Mouse (Mus musculus) midbrain, postnatal 0 days (tissue): Measurements from ENCODE around the gene Pigb. TPM values are rescaled to one million over a fixed set of nuclear protein-coding genes. Genes with fewer than 3 reads are reported as not detected.

Source experiments
- ATAC-seq: fragments of 200-750 bp; cut with Nextera tagmentation; 2 replicates; pipeline ENCODE4 v1.8.0; 2017; ENCODE audit warnings: moderate number of reproducible peaks, mild to moderate bottlenecking, moderate TSS enrichment, moderate library complexity; ENCODE audit not compliant: low FRiP score
- DNase-seq: peaks from one replicate; pipeline ENCODE4 v3.0.0-alpha.2; 2015; ENCODE audit warnings: low spot score
- H3K27ac ChIP-seq: fragments of 300-500 bp; sonication (generic); 2 replicates; pipeline ENCODE4 v1.5.1; 2014; ENCODE audit warnings: low read depth, mild to moderate bottlenecking, low read length, mixed read lengths
- H3K27me3 ChIP-seq: fragments of 300-500 bp; sonication (generic); 2 replicates; pipeline ENCODE4 v1.6.1; 2014; ENCODE audit warnings: low read length, control low read depth, mixed read lengths; ENCODE audit not compliant: insufficient read depth
- H3K36me3 ChIP-seq: fragments of 300-500 bp; sonication (generic); 2 replicates; pipeline ENCODE4 v1.6.1; 2014; ENCODE audit warnings: low read length, control low read depth, mixed read lengths; ENCODE audit not compliant: insufficient read depth
- H3K4me1 ChIP-seq: fragments of 300-500 bp; sonication (generic); 2 replicates; pipeline ENCODE4 v1.6.1; 2014; ENCODE audit warnings: mild to moderate bottlenecking, control low read depth, antibody characterized with exemption, low read length, mixed read lengths; ENCODE audit not compliant: insufficient read depth
- H3K4me2 ChIP-seq: fragments of 300-500 bp; sonication (generic); 2 replicates; pipeline ENCODE4 v1.6.1; 2014; ENCODE audit warnings: low read depth, mild to moderate bottlenecking, low read length, mixed read lengths; ENCODE audit not compliant: poor library complexity, severe bottlenecking
- H3K4me3 ChIP-seq: fragments of 300-500 bp; sonication (generic); 2 replicates; pipeline ENCODE4 v1.5.1; 2014; ENCODE audit warnings: low read depth, mild to moderate bottlenecking, low read length, moderate library complexity
- H3K9ac ChIP-seq: fragments of 300-500 bp; sonication (generic); replicated peaks from 2 replicates; pipeline ENCODE4 v1.6.1; 2014; ENCODE audit warnings: mild to moderate bottlenecking, low read length, moderate library complexity, mixed read lengths; ENCODE audit not compliant: poor library complexity, severe bottlenecking
- H3K9me3 ChIP-seq: fragments of 300-500 bp; sonication (generic); 2 replicates; pipeline ENCODE4 v1.6.1; 2016; ENCODE audit warnings: low read length, control low read depth
- CTCF ChIP-seq: IDR thresholded peaks from 2 replicates; pipeline ENCODE4 v1.5.1; 2016; ENCODE audit warnings: antibody characterized with exemption, mild to moderate bottlenecking
- WGBS: fragments of 180-500 bp; shearing (Covaris S2); extraction: QIAGEN DNeasy Blood & Tissue Kit; methylation state at CpG from one replicate; pipeline ENCODE4 v1.1.7; 2014; 5-methylcytosine and 5-hydroxymethylcytosine counted together
- microRNA-seq: library from miRNA; unstranded; fragments of <30 nt; microRNA quantifications from one replicate; pipeline ENCODE4, GENCODE M21; 2016; ENCODE audit warnings: borderline number of aligned reads
- polyA plus RNA-seq: library from polyadenylated mRNA; unstranded; fragments of >200 nt; fragmentation: Nextera tagmentation; extraction: Ambion mirVana; gene quantifications from 2 replicates; pipeline ENCODE4 v1.2.1, GENCODE M21; 2015
- total RNA-seq: library from RNA; depleted of rRNA; stranded (reverse); fragments of >200 nt; gene quantifications from 2 replicates; pipeline ENCODE4 v1.2.3, GENCODE M21; 2014; rRNA removed

The Pigb gene
- total and polyA plus RNA-seq, 2 experiments from 2014 or later = 8.4 to 13.0 TPM

DNA sequence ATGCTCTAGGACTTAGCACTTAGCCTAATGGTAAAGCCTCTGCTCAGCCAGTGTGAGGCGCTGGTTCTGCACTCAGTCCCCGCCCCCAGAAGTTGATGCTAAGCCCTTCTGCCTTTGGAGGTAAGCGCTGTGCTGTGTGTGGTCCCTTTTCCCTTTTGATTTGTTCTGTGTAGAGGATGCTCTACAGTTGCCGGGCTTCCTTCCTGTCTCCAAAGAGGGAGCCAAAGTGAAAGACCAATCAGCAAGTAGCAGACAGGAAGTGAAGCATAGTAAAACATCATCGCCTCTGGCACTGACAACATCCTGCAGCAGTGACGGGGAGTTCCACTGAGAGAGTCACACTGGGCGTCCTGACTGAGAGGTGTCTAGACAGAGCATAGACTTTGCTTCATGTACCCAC, 70.3 kb downstream of the Pigb start:
- DNase-seq (no peak), ATAC-seq (0 out of 2 replicates have a peak, but pooled peaks have one; percentile 3)
- H3K4me3 ChIP-seq = no peak overlapping the region
- no peaks in the 10 kb centered on the region for H3K27me3 ChIP-seq
- peak; percentile 11; the same call in 1 of the 2 replicates for TF ChIP-seq CTCF
- 70% methylated on average over 7 of the region's 7 CpGs for WGBS
- no peak overlapping the region for H3K9ac ChIP-seq
- H3K36me3 ChIP-seq = no peaks in the 10 kb centered on the region
- no peaks in the 10 kb centered on the region for H3K9me3 ChIP-seq
- H3K27ac ChIP-seq = no peak overlapping the region
- no peak overlapping the region for H3K4me2 ChIP-seq
- H3K4me1 ChIP-seq = no peaks in the 10 kb centered on the region

DNA sequence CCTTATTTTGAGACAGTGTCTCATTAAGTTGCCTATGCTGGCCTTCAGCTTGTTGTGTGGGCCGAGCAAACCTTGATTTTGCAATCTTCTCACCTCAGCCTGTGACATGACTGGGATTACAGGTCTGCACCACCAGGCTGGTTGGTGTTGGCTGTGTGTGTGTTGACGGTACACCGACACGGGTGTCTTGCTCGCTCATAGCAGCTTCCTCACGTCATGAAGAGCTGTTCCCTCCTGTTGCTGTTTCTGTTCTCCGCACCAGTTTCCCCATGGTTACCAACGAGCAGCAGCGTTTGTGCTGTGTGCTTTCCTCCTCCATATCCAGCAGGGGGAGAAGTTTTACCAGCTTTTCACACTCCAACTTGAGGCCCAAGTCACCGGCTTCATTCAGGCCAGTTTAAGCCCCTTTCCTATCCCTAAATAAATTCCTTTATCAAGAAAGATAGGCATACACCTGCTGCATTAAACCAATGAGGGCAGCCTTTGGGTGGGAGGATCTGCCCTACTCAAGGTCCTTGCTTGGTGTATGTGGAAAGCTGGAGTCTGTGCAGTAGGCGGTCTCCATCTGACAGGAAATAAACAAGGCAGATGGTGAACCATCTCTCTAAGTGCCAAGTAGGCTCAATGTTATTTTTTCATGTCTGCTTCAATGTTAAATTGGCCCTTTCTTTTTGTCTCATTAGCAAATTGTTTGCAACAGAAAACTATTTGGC, 71.7 kb downstream of the Pigb start:
- ATAC-seq = peak; percentile 74
- Histone ChIP-seq H3K9me3 (no peaks in the 10 kb centered on the region), H3K27me3 (no peaks in the 10 kb centered on the region), H3K36me3 (no peaks in the 10 kb centered on the region), H3K4me1 (no peaks in the 10 kb centered on the region), H3K4me3 (no peak overlapping the region), H3K27ac (no peak overlapping the region), H3K4me2 (no peak overlapping the region), H3K9ac (no peak overlapping the region)
- peak; percentile 82 for DNase-seq
- TF ChIP-seq CTCF = peak; percentile 83
- 28% methylated on average over 11 of the region's 11 CpGs for WGBS

DNA sequence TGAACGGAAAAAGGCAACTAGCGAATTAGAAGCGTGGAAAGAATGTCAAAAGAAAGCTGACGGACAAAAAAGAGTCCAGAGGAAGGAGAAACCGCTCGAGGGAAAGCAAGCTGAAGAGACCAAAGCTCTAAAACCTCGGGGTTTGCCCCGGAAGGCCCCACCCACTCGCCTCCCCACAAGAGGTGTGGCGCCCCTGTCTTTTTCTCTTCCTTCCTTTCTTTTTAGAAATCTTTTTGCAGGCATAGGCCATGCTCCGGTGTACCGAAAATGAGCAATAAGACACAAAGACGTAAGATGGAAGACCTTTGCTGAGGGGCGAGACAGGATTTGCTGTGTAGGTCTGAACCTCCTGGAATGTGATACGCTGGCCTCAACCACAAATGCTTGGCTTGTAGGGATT, 78.2 kb downstream of the Pigb start:
- Histone ChIP-seq H3K9me3 (no peaks in the 10 kb centered on the region), H3K4me3 (no peak overlapping the region), H3K27me3 (no peaks in the 10 kb centered on the region), H3K9ac (no peak overlapping the region), H3K36me3 (no peaks in the 10 kb centered on the region), H3K4me1 (no peaks in the 10 kb centered on the region), H3K27ac (no peak overlapping the region), H3K4me2 (no peak overlapping the region)
- no peak for ATAC-seq
- TF ChIP-seq CTCF = no peak
- WGBS = 78% methylated on average over 15 of the region's 15 CpGs
- no peak for DNase-seq

DNA sequence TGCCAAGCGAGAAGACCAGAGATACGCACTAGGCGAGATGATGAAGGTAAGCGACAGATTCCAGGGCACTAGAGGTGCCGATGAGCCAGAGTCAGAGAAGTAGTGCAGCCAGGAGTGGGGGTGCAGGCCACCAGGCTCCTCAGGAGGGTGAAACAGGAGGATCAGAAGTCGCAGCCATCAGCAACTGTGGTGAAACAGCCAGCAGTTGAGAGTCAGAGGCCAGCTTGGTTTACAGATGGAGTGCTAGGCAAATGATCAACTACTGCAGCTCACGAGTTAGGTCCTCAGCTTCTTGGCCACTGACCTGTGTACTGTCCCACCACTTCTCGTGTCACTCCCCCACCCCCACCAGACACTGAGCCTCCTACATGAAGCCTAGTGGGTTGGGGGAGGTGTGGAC, 78.8 kb downstream of the Pigb start:
- H3K9me3 ChIP-seq = no peaks in the 10 kb centered on the region
- TF ChIP-seq CTCF = no peak
- H3K27me3 ChIP-seq = no peaks in the 10 kb centered on the region
- H3K36me3 ChIP-seq = no peaks in the 10 kb centered on the region
- no peak overlapping the region for H3K27ac ChIP-seq
- 78% methylated on average over 8 of the region's 8 CpGs for whole genome bisulfite sequencing
- H3K9ac ChIP-seq = no peak overlapping the region
- no peak for ATAC-seq
- H3K4me2 ChIP-seq = no peak overlapping the region
- no peak overlapping the region for H3K4me3 ChIP-seq
- DNase-seq = no peak
- no peaks in the 10 kb centered on the region for H3K4me1 ChIP-seq

DNA sequence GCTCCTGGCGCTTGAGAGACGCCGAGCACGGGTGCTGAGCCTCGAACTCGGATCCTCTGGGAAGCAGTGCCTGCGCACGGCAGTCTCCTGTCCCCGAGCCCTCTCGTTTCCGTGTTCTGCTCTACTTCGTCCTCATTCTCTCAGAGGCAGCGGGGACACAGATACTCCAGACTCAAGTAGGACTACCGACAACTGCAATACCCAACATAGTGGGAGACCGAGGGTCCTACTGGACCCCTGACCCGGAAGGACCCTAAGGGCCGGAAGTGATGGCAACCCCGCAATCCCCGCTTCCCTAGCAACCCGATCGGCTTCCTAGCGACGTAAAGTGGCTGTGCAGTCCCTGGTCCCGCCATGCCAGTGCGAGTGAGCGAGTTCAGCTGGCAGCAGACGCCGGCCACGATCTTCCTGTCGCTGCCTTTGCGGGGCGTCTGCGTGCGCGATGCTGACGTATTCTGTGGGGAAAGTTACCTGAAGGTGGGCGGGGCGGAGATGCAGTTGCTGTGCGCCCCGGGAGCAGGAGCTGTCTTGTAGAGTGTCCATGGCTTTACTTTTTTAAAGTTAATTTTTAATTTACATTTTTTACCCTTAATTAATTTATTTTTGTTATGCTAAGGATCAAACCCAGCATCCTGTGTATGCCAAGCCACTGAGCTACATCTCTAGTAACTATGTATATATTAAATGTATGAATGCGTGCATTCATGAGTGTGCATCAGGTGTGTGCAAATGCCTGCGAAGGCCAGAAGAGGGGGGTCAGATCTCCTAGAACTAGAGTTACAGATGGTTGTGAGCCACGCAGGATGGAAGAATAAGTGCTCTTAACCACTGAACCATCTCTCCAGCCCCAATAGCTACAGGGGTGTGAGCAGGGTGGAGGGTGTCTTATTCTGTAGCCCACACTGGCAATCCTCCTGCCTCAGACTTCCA, 81.4 kb downstream of the Pigb start, which contains the start of the genes Dyx1c1 and Gm44503:
Gene Dyx1c1 (plus strand): TSS at position 265 of the 930 bp plus-strand sequence.
Gene Gm44503 (plus strand): TSS at position 332 of the 930 bp plus-strand sequence.
- H3K4me2 ChIP-seq = peak within 1 kb of the TSS; percentile 73
- DNase-seq (peak; percentile 94), ATAC-seq (peak; percentile 93)
- peak within 1 kb of the TSS; percentile 58; the same call in 1 of the 2 replicates for H3K27ac ChIP-seq
- no peaks in the 10 kb centered on the region for H3K4me1 ChIP-seq
- no peaks in the 10 kb centered on the region for H3K36me3 ChIP-seq
- no peaks in the 10 kb centered on the region for H3K9me3 ChIP-seq
- TF ChIP-seq CTCF = peak; percentile 52
- H3K4me3 ChIP-seq = peak within 1 kb of the TSS; percentile 58
- peak within 1 kb of the TSS; percentile 55 for H3K9ac ChIP-seq
- WGBS = 2% methylated on average over 43 of the region's 43 CpGs
- no peaks in the 10 kb centered on the region for H3K27me3 ChIP-seq

Small RNAs within 50 kb of the gene (microRNA-seq; reads per million reads assigned to microRNA genes)
- gene Gm27353 = not detected

Other genes with a start within 250 kb of the Pigb start
- gene Prtg, start 233.5 kb downstream of the Pigb start, total RNA-seq = 0.66 and 0.93 TPM in 2 replicates
- gene Prtg, start 233.5 kb downstream of the Pigb start, polyA plus RNA-seq = 0.25 and 0.32 TPM in 2 replicates
- gene Pygo1, start 114.7 kb downstream of the Pigb start, total RNA-seq = 40.1 and 45.9 TPM in 2 replicates
- 8.3 and 9.3 TPM in 2 replicates for gene Pygo1, start 114.7 kb downstream of the Pigb start, polyA plus RNA-seq
- gene Dyx1c1, start 81.6 kb downstream of the Pigb start, total RNA-seq = 1.8 and 3.0 TPM in 2 replicates
- gene Dyx1c1, start 81.6 kb downstream of the Pigb start, polyA plus RNA-seq = 2.7 TPM in 2 replicates
- 0.28 TPM in 1 of 2 replicates, not detected in the other for gene Gm44503, start 81.5 kb downstream of the Pigb start, total RNA-seq
- not detected in 2 replicates for gene Gm44503, start 81.5 kb downstream of the Pigb start, polyA plus RNA-seq
- gene Ccpg1os, start 55.0 kb downstream of the Pigb start, total RNA-seq = 13.4 and 15.1 TPM in 2 replicates
- 19.3 and 20.3 TPM in 2 replicates for gene Ccpg1os, start 55.0 kb downstream of the Pigb start, polyA plus RNA-seq
- gene Ccpg1, start 54.9 kb downstream of the Pigb start, total RNA-seq = 19.3 and 30.4 TPM in 2 replicates
- 38.1 and 39.9 TPM in 2 replicates for gene Ccpg1, start 54.9 kb downstream of the Pigb start, polyA plus RNA-seq
- 5.3 and 6.4 TPM in 2 replicates for gene Rab27a, start 4.5 kb upstream of the Pigb start, total RNA-seq
- 2.7 and 4.0 TPM in 2 replicates for gene Rab27a, start 4.5 kb upstream of the Pigb start, polyA plus RNA-seq
- 0.93 TPM in 1 of 2 replicates, not detected in the other for gene Khdc3, start 61.5 kb upstream of the Pigb start, total RNA-seq
- gene Khdc3, start 61.5 kb upstream of the Pigb start, polyA plus RNA-seq = 0.25 and 0.27 TPM in 2 replicates
- not detected in 2 replicates for gene Gm20509, start 62.1 kb upstream of the Pigb start, total RNA-seq
- gene Gm20509, start 62.1 kb upstream of the Pigb start, polyA plus RNA-seq = 0.22 and 0.27 TPM in 2 replicates
- 49.5 and 78.1 TPM in 2 replicates for gene Rsl24d1, start 73.0 kb upstream of the Pigb start, total RNA-seq
- gene Rsl24d1, start 73.0 kb upstream of the Pigb start, polyA plus RNA-seq = 101 and 110 TPM in 2 replicates